Mouse (Mus musculus): Measurements from ENCODE around the gene Rho.

Gene Rho

DNA sequence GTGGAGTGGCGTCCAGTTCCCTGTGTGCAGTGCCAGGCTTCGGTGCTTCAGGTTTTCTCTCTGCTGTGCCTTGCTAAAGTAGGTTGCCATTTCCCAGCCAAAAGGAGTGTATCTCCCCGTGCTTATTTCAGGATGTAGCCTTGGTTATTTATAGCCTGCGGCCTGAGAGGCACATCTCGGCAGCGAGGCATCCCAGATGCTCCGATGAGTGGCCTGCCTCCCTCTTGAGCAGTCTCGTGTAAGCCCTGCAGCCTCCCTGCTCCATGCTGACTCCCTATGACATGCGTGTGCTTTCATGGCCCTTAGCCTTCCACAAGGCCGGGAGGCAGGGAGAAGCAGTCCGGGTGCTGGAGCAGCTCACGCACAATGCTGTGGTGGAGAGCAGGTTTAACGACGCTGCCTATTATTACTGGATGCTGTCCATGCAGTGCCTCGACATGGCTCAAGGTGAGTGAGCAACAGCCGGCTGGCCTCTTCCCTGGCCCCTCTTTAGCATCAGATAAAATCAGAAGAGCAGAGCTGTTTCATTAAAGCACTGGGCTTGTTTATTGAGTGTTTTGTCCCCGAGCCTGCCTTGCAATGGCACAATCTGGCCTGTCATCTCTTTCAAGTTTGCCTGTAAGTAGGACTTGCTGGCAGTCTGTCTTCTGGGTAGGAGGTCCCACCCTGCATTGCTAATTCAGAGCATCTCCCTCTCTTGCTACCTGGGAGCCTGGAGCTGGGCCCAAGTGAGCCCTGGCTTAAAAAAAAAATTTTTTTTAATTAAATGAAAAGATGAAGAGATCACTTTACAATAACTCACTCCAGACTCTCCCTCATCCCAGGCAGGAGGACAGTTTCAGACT lies 15.7 kb upstream of the Rho start:
- in situ Hi-C loops (cut with MboI, MseI) = no loop called here

GRCm38 (mm10) chr6:115916611-115917010 lies 14.9 kb upstream of the Rho start:
- in situ Hi-C loops (cut with MboI, MseI) = no loop called here

DNA sequence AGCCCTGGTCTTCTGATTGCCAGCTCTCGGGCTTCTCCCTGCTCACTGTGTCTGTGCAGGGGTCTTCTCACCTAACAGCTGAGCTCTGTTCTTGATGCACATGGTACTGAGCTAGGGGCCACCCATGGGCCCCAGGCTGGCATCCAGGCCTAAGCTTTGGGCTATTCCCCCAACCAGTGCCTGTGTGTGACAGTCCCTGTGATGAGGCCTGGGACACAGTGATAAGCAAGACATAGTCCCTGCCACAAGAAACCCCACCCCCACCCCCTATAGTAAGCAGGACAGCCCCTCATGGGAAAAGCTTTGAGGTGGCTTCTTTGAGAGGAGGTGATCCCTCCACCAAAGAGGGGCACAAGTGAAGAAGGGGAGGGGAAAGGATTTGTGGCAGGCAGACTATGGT lies 12.9 kb upstream of the Rho start:
- in situ Hi-C loops (cut with MboI, MseI) = no loop called here

DNA sequence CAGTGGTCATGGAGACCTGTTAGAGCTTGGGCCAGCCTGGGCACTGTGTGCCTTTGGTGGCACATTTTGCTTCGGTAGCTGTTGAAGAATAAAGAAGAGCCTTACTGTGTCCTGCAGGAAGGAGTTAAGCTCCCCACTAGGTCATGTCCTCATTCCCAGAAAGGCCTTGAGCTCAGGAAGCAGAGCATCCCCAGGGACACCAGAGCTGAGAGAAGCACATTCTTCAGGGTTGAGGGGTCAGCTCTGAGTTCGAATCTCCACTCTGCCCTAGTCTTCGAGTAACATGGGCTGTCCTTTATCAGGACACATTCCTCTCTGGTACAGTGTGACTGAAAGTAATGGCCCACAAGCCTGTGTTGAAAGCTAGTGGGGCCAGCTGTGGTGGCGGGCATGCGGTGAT lies 11.7 kb upstream of the Rho start:
- in situ Hi-C loops (cut with MboI, MseI) = no loop called here

DNA sequence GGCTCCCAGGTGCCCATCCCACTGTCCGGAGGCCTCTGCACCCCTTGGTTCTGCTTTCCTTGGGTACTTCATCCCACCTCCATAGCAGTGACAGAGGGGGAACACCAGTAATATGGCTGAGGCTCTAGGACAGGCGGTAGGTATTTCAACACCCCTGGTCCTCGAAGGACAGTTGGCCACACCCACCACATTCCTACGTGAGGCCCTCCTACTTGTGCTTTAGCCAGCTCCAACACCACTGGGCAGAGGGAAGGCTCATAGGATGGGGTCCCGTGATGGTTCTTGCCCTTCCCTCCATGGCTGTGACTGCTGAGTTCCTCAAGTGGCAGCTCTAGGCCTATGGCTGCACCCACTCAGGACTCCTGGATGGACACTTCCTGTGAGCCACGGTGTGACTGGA lies 6.7 kb upstream of the Rho start:
- in situ Hi-C loops (cut with MboI, MseI) = no loop called here

GRCm38 (mm10) chr6:115926416-115926815 lies 5.1 kb upstream of the Rho start:
- in situ Hi-C loops (cut with MboI, MseI) = no loop called here

- in situ Hi-C loops (cut with MboI, MseI) = no loop called here
Observed at GRCm38 (mm10) chr6:115927292-115928242, 4.0 kb upstream of the Rho start.

DNA sequence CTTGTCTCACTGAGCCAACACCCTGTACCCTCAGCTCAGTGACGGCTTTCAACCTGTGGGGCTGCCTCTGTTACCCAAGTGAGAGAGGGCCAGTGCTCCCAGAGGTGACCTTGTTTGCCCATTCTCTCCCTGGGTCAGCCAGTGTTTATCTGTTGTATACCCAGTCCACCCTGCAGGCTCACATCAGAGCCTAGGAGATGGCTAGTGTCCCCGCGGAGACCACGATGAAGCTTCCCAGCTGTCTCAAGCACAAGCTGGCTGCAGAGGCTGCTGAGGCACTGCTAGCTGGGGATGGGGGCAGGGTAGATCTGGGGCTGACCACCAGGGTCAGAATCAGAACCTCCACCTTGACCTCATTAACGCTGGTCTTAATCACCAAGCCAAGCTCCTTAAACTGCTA lies 1.5 kb upstream of the Rho start:
- in situ Hi-C loops (cut with MboI, MseI) = no loop called here

DNA sequence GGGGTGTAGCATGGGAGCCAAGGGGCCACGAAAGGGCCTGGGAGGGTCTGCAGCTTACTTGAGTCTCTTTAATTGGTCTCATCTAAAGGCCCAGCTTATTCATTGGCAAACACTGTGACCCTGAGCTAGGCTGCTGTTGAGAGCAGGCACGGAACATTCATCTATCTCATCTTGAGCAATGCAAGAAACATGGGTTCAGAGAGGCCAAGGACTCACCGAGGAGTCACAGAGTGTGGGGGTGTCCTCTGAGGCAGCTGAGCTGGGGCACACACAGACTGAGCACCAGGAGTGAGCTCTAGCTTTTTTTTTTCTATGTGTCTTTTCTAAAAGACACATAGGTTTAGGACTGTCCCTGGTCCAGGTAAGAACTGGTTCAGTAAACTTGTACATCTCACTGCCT lies 843 bp downstream of the Rho start:
- in situ Hi-C loops (cut with MboI, MseI) = no loop called here

GRCm38 (mm10) chr6:115935544-115935943 lies 4.0 kb downstream of the Rho start:
- in situ Hi-C loops (cut with MboI, MseI) = no loop called here

- in situ Hi-C loops (cut with MboI, MseI) = no loop called here
Observed at GRCm38 (mm10) chr6:115938011-115938410, 6.5 kb downstream of the Rho start.

DNA sequence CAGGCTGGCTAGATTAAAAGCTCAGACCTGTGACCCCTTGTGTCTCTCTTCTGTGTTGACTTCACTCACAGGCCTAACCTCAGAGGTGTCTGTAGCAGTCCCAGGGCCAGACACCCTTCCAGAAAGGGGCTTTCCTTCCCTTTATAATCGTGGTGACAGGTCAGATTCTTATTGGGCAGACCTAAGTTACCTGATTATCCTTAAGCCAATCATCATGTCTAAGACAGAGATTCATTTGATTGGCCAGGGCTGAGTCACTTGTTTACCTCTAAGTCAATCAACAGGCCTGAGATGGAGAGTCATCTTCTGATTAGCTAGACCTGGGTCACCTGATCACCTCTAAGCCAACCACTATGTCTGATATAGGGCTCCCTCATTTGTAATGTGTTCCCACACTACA lies 7.2 kb downstream of the Rho start:
- in situ Hi-C loops (cut with MboI, MseI) = no loop called here

DNA sequence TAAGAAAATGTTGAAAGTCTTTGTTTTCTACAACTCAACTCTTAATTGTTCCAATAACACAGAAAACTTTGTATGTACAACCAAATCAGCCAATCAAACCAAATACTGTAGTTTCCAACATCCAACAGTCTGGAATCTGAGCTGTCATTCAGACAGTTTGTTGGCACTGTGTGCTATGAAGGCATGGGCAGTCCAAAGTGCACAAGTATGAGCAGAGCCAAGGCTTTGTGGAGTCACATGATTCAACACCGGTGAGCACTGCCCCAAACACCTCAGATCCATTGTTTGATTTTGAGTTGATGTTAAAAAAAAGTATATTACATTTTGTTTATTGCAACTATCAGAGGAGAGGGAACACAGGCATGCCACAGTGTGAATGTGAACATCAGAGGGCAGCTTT lies 9.1 kb downstream of the Rho start:
- in situ Hi-C loops (cut with MboI, MseI) = no loop called here

GRCm38 (mm10) chr6:115941128-115941527 lies 9.6 kb downstream of the Rho start:
- in situ Hi-C loops (cut with MboI, MseI) = no loop called here

- in situ Hi-C loops (cut with MboI, MseI) = no loop called here
Observed at GRCm38 (mm10) chr6:115943498-115944427, 12.2 kb downstream of the Rho start.

- in situ Hi-C loops (cut with MboI, MseI) = no loop called here
Observed at GRCm38 (mm10) chr6:115944638-115945037, 13.1 kb downstream of the Rho start, which contains the start of gene H1foo. TSS of gene H1foo (plus strand) at chr6:115944938.

- in situ Hi-C loops (cut with MboI, MseI) = no loop called here
Observed at GRCm38 (mm10) chr6:115945633-115946032, 14.1 kb downstream of the Rho start.

DNA sequence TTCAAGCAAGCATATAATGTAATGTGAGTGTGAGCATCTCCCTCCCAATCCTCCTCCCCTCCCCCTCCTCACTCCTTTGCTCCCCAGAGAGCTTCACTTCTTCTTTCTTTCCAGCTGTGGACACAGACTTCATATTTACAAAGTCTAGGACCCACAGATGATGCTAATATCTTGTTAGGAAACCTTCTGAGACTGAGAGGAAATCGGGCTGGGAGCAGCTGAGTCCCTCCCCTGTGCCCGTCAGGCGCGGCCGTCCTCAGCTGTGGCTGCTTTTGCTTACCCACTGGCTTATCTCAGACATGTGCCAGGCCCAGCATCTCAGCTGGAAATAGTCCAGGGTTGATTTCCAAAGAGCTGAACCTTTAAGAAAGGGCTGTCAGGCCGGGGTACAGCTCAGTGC lies 14.8 kb downstream of the Rho start:
- in situ Hi-C loops (cut with MboI, MseI) = no loop called here

DNA sequence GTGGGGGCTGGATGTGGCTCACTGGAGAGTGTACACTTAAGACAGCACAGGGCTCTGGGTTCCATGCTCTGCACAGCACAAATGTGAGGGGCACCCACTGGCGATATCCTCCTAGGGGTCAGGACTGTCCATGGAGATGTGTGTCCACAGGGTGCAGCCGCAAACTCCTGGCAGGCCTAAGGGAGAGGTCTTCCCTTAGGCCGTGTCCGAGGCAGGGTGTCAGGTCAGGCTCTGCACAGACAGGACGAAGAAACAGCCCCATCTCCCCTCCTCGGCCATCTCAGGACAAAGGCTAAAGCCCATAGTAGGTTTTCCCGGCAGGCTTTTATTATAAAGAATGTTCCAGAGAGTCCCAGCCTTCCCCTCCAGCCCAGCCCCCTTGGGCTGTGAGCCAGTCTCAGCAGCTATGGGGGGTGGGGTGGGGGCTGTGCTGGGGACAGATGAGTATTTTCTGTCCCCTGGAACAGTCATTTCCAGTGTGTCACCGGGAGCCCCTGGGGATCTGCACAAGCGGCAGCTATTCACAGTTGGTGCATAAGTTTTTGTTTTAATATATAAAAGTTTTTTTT lies 23.0 kb downstream of the Rho start:
- in situ Hi-C loops (cut with MboI, MseI) = no loop called here

- in situ Hi-C loops (cut with MboI, MseI) = no loop called here
Observed at GRCm38 (mm10) chr6:115955169-115955568, 23.6 kb downstream of the Rho start.

DNA sequence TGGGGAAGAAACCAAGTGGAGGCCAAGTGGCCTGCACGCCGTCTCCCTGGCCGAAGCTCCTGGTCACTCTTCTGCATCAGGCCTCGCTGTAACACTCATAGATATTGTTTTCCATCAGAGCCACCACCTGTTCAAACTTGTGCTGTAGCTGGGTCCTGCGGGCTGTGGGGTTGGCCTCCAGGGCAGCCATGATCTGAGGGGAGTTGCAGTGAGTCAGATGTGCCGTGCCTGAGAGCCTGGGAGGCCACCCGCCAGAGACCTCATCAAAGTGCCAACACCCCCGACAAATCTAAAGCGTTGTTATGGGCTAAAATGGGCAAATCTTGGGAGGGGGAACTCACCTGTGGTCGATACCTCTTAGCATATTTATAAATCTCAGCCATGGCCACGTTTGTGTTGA lies 24.1 kb downstream of the Rho start:
- in situ Hi-C loops (cut with MboI, MseI) = no loop called here
